In genomic region chr14:75284193-75284915, GRCm38 (mm10) we compare ENCODE assay signal across 8 mouse cellular contexts. TPM values are rescaled to one million over a fixed set of nuclear protein-coding genes. Genes with fewer than 3 reads are reported as not detected.
DNase-seq lines count a peak whose midpoint lies in the region; ATAC-seq lines count a peak whose summit lies in the region.

Gene Zc3h13 (plus strand): TSS chr14:75284373.

- peak; percentile 99 for ATAC-seq in megakaryocyte progenitor cell, adult 5-6 weeks (replicated peaks; ENCODE audit: poor library complexity)

- peak; percentile 95 for DNase-seq in adipocyte (ENCODE audit: low spot score)
- DNase-seq in embryo, embryonic 10 days (ENCODE audit: low spot score) = peak; percentile 93
- peak; percentile 97 for DNase-seq in gastrocnemius, postnatal 10 days
- peak; percentile 98 for DNase-seq in induced T-regulatory cell, adult 2 months (ENCODE audit: low read depth)
- peak; percentile 84 to 96 for DNase-seq in left cerebral cortex, adult 9 months (ENCODE audit: low spot score in 2 of 2)
- peak; percentile 94 for DNase-seq in right cerebral cortex, postnatal 14 days
- DNase-seq in urinary bladder, postnatal 36 days (ENCODE audit: low spot score in 2 of 2) = peak; percentile 96 to 99

RNA-seq across cellular contexts. Expression of gene Zc3h13, which starts in this region (rescaled TPM):
- total RNA-seq in gastrocnemius, postnatal 10 days (2021) = 10 to 100 TPM; 20.2 to 23.9 TPM
- total RNA-seq in megakaryocyte progenitor cell, adult 5-6 weeks (2015) = 23.4 and 31.9 TPM in 2 replicates
- total RNA-seq in megakaryocyte progenitor cell, adult 5-6 weeks (2017) = 23.7 and 26.9 TPM in 2 replicates

Comparison
In these comparisons a context has a peak if more than half of its experiments do, and no peak if none do; other contexts are left out.
1. Peak in every context shown above with its lines: DNase-seq and ATAC-seq.